In genomic region chr17:25656826-25657189, GRCm38 (mm10) we compare ENCODE assay signal across 11 mouse cellular contexts.
DNase-seq lines count a peak whose midpoint lies in the region; ATAC-seq and TF ChIP-seq lines count a peak whose summit lies in the region.
"Had no signal": no experiment of that assay in that cellular context is flagged by ENCODE, and none has a peak within 500 bp of the region (broad histone marks: within the 10 kb centered on the region; RNA-seq: fewer than 3 reads in every experiment).

No protein-coding gene starts in this region.

- H3K4me1 ChIP-seq in kidney, embryonic 14.5 days (ENCODE audit: control insufficient read depth, insufficient read depth, low read length): peaks cover 4% of the 10 kb centered on the region; the same call in 1 of the 2 replicates
- no peaks in the 10 kb centered on the region for H3K4me1 ChIP-seq in kidney, embryonic 16.5 days (ENCODE audit: insufficient read depth, low read length)
- H3K4me1 ChIP-seq in embryonic facial prominence, embryonic 14.5 days (ENCODE audit: control insufficient read depth, insufficient read depth, low read length): no peaks in the 10 kb centered on the region; the same call in 1 of the 2 replicates
- peaks cover 20% of the 10 kb centered on the region for H3K4me1 ChIP-seq in limb, embryonic 15.5 days
- H3K4me1 ChIP-seq: liver, embryonic 15.5 days had no signal

- peaks cover 5% of the 10 kb centered on the region; the same call in 1 of the 2 replicates for H3K36me3 ChIP-seq in kidney, embryonic 14.5 days (ENCODE audit: control insufficient read depth, insufficient read depth, low read length)
- H3K36me3 ChIP-seq in kidney, embryonic 16.5 days (ENCODE audit: insufficient read depth, low read length): peaks cover 11% of the 10 kb centered on the region; the same call in 1 of the 2 replicates
- no peaks in the 10 kb centered on the region for H3K36me3 ChIP-seq in C2C12 (ENCODE audit: control insufficient read depth, insufficient read depth)
- peaks cover 12% of the 10 kb centered on the region; the same call in 1 of the 2 replicates for H3K36me3 ChIP-seq in embryonic facial prominence, embryonic 14.5 days (ENCODE audit: control insufficient read depth, insufficient read depth, low read length)
- H3K36me3 ChIP-seq in limb, embryonic 15.5 days: peaks cover 13% of the 10 kb centered on the region; the same call in 1 of the 2 replicates
- H3K36me3 ChIP-seq: liver, embryonic 15.5 days had no signal

- H3K4me2 ChIP-seq in kidney, embryonic 14.5 days (replicated peaks; ENCODE audit: low read depth, low read length): no peak overlapping the region
- no peak overlapping the region for H3K4me2 ChIP-seq in kidney, embryonic 16.5 days (replicated peaks; ENCODE audit: low read depth, low read length)
- no peak overlapping the region for H3K4me2 ChIP-seq in embryonic facial prominence, embryonic 14.5 days (ENCODE audit: low read depth, low read length)
- H3K4me2 ChIP-seq in limb, embryonic 15.5 days: no peak overlapping the region
- H3K4me2 ChIP-seq: liver, embryonic 15.5 days had no signal

- H3ac ChIP-seq in C2C12 (ENCODE audit: control insufficient read depth, insufficient read length, low read depth): no peak overlapping the region

- H3K27ac ChIP-seq in kidney, embryonic 14.5 days (ENCODE audit: low read depth, low read length): no peak overlapping the region
- H3K27ac ChIP-seq in kidney, embryonic 16.5 days (ENCODE audit: low read length): no peak overlapping the region
- peak overlapping the region; percentile 71 for H3K27ac ChIP-seq in embryonic facial prominence, embryonic 14.5 days (replicated peaks; ENCODE audit: low read depth, low read length)
- H3K27ac ChIP-seq in limb, embryonic 15.5 days: peak overlapping the region; percentile 62
- H3K27ac ChIP-seq: liver, embryonic 15.5 days had no signal

- 4% methylated on average over 3 of the region's 3 CpGs for WGBS in kidney, embryonic 14.5 days
- WGBS in kidney, embryonic 16.5 days: 12% methylated on average over 3 of the region's 3 CpGs
- whole genome bisulfite sequencing in embryonic facial prominence, embryonic 14.5 days: 42% methylated on average over 3 of the region's 3 CpGs
- 9% methylated on average over 3 of the region's 3 CpGs for WGBS in limb, embryonic 15.5 days

- H3K27me3 ChIP-seq in kidney, embryonic 14.5 days (ENCODE audit: control insufficient read depth, insufficient read depth, low read length): no peaks in the 10 kb centered on the region
- H3K27me3 ChIP-seq in kidney, embryonic 16.5 days (ENCODE audit: insufficient read depth, low read length): no peaks in the 10 kb centered on the region
- no peaks in the 10 kb centered on the region for H3K27me3 ChIP-seq in C2C12 (ENCODE audit: control insufficient read depth, insufficient read depth, insufficient read length)
- no peaks in the 10 kb centered on the region for H3K27me3 ChIP-seq in embryonic facial prominence, embryonic 14.5 days (replicated peaks; ENCODE audit: control insufficient read depth, insufficient read depth, low read length)
- H3K27me3 ChIP-seq in limb, embryonic 15.5 days: no peaks in the 10 kb centered on the region
- H3K27me3 ChIP-seq: liver, embryonic 15.5 days had no signal

- no peak for TF ChIP-seq CTCF in C2C12 (IDR thresholded peaks at IDR 0.05; ENCODE audit: control insufficient read depth, insufficient read depth, insufficient read length)

- H3K9me3 ChIP-seq in kidney, embryonic 14.5 days (ENCODE audit: control insufficient read depth, low read length): no peaks in the 10 kb centered on the region
- no peaks in the 10 kb centered on the region for H3K9me3 ChIP-seq in kidney, embryonic 16.5 days (ENCODE audit: low read length)
- no peaks in the 10 kb centered on the region for H3K9me3 ChIP-seq in embryonic facial prominence, embryonic 14.5 days (ENCODE audit: control insufficient read depth, low read length)
- H3K9me3 ChIP-seq in limb, embryonic 15.5 days: no peaks in the 10 kb centered on the region
- H3K9me3 ChIP-seq: liver, embryonic 15.5 days had no signal

- ATAC-seq in kidney, embryonic 14.5 days (ENCODE audit: low FRiP score, low TSS enrichment): 0 out of 2 replicates have a peak, but pooled peaks have one; percentile 12
- no peak for ATAC-seq in kidney, embryonic 16.5 days (ENCODE audit: low FRiP score, low TSS enrichment)
- peak; percentile 68; the same call in 1 of the 2 replicates for ATAC-seq in embryonic facial prominence, embryonic 14.5 days (ENCODE audit: low read depth)
- ATAC-seq in limb, embryonic 15.5 days (ENCODE audit: insufficient number of reproducible peaks, low FRiP score, low TSS enrichment, low read depth): peak; percentile 46
- ATAC-seq in CD4-positive, CD25-positive, alpha-beta regulatory T cell, adult 4 months: no peak
- ATAC-seq: activated CD4-positive, CD25-positive, alpha-beta regulatory T cell, adult 4 months had no signal

- no peaks in the 10 kb centered on the region for H3K79me3 ChIP-seq in C2C12 (ENCODE audit: low read depth)

- peak; percentile 59 for DNase-seq in embryonic facial prominence, embryonic 14.5 days (ENCODE audit: low spot score)
- no peak for DNase-seq in Muller cell, postnatal 12 days (ENCODE audit: inconsistent ontology term)
- DNase-seq in adipocyte (ENCODE audit: low spot score): no peak
- DNase-seq: cerebellum, adult 11 months had no signal

- H3K79me2 ChIP-seq in C2C12 (ENCODE audit: control insufficient read depth, insufficient read depth): no peaks in the 10 kb centered on the region

- H3K4me3 ChIP-seq in kidney, embryonic 14.5 days (ENCODE audit: low read length): no peak overlapping the region
- no peak overlapping the region for H3K4me3 ChIP-seq in kidney, embryonic 16.5 days (ENCODE audit: low read length)
- H3K4me3 ChIP-seq in C2C12 (ENCODE audit: insufficient read depth, poor library complexity, severe bottlenecking): no peak overlapping the region
- H3K4me3 ChIP-seq in embryonic facial prominence, embryonic 14.5 days (ENCODE audit: low read depth, low read length): no peak overlapping the region
- H3K4me3 ChIP-seq in limb, embryonic 15.5 days: no peak overlapping the region
- H3K4me3 ChIP-seq: liver, embryonic 15.5 days had no signal

- no peak overlapping the region for H3K9ac ChIP-seq in kidney, embryonic 14.5 days (ENCODE audit: low read depth, low read length)
- H3K9ac ChIP-seq in kidney, embryonic 16.5 days (replicated peaks; ENCODE audit: low read length): no peak overlapping the region
- no peak overlapping the region for H3K9ac ChIP-seq in embryonic facial prominence, embryonic 14.5 days (ENCODE audit: low read depth, low read length)
- H3K9ac ChIP-seq in limb, embryonic 15.5 days: no peak overlapping the region
- H3K9ac ChIP-seq: liver, embryonic 15.5 days had no signal

TF ChIP-seq in C2C12, 6 proteins besides CTCF, POLR2A, EP300 and RAD21:
- TF ChIP-seq FOSL1 (IDR thresholded peaks at IDR 0.05; ENCODE audit: insufficient read depth, low read length, poor library complexity, severe bottlenecking): no peak
- no peak for TF ChIP-seq USF1 (IDR thresholded peaks at IDR 0.05; ENCODE audit: low read depth)
- TF ChIP-seq MYOD1 (IDR thresholded peaks at IDR 0.05; ENCODE audit: control insufficient read depth, insufficient read length, low read depth): peak; percentile 63
- TF ChIP-seq MAX (IDR thresholded peaks at IDR 0.05): no peak
- TF ChIP-seq CEBPB (IDR thresholded peaks at IDR 0.05; ENCODE audit: low read depth): no peak
- TF ChIP-seq MYOG (IDR thresholded peaks at IDR 0.05; ENCODE audit: control insufficient read depth, extremely low read depth, insufficient read length): no peak

Comparison
In these comparisons a context has a peak if more than half of its experiments do, and no peak if none do; other contexts are left out.
1. ATAC-seq: peak in kidney, embryonic 14.5 days (single experiment), embryonic facial prominence, embryonic 14.5 days (single experiment) and limb, embryonic 15.5 days (single experiment); none in kidney, embryonic 16.5 days (single experiment) and CD4-positive, CD25-positive, alpha-beta regulatory T cell, adult 4 months (single experiment).
2. H3K27ac ChIP-seq: peak in embryonic facial prominence, embryonic 14.5 days (single experiment) and limb, embryonic 15.5 days (single experiment); none in kidney, embryonic 14.5 days (single experiment) and kidney, embryonic 16.5 days (single experiment).